Mouse (Mus musculus): ENCODE measurements at regions not wholly inside any gene's neighbourhood (a gene's known extent, or its start where the extent isn't known, plus 50 kb on each side); places are given as distances from the start of the nearest gene placed in this dataset.
"Not testable (repeated sequence)": the region's sequence is repeated elsewhere in the genome, so short reads cannot be mapped to it uniquely, and the experiment has no call there.

DNA sequence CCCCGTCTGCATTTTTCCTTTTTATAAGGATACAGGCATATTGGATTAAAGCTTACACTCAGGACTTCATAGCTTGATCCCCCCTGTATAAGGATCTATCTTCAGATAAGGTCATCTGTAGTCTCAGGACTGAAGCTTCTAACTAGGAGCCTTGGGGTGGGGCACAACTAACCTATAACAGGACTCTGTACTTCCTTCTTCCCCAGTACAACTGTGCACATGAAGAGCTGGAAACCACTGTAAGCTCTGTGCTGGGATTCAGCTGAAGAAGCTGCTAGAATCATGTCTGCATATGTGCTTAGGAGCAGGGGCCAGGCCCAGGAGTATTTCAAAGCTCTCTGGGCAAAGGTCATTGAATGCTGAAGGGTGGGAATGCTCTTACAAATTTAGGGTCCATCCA is 137.9 kb downstream of the Tcp10c start:
- DNase-seq, result not testable (repeated sequence)

DNA sequence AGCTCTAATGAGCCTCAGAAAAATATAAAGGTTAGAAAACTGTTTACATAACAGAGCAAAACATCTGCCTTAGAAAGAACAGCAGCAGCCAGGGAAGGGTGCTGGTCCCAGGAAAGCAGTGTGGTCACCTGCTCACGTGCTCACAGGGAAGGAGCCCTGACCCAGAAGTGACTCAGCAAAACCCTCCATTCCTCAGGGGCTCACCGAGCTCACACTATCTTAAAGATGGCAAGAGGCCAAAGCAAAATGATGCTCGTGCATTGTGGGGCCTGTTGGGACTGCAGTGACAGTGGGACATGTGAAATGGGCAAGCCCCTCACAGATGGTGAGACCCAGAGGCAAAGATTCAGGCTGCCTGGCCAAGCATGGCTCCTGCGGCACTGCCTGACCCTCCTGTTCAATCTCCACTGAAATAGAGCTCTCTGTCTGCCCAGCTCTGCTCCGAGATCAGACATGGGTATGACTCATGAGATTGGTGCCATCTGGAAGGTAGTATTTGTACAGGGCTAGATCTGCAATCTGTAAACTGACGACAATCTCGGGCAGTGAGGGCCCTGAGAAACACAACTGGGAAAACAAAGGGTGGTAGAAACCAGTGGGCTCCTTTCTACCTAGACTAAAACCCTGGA is 138.4 kb downstream of the Tcp10c start:
- not testable (repeated sequence) for DNase-seq

DNA sequence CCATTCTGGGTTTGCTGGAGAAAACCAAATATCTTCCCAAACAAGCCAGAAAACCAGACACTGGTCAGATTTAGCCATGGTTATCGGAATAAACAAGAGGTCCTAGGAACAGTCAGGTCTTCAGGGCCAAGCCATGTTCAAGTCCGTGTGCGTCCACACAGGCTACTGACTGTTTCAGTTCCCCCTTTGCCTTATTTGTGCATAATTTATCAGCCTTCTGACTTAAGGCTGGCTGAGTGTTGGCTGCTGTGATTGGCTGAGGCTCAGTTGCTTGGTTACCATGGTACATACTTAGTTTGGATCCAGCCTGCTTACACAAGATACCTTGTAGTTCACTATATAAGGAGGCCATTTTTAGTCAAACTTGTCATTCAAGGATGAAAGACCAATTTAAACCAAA is 139.5 kb downstream of the Tcp10c start:
- not testable (repeated sequence) for DNase-seq

DNA sequence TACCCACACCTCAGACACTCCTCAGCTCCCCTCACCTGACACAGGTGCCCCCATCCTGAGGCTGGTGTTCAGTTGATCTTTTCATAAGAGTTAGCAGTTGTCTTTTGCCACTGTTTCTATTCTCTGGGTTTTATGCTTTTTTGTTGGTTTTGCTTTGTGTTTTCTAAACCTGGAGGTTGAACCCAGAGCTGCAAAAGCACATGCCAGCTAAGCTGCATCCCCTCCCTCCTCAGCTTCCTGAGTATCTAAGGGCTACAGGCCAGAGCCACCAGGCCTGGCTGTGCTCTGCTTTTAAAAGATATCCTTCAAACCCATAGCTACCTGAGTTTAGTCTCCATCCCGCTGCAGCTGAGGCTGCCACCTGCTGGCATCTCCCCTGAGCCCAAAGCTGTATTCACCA is 140.1 kb downstream of the Tcp10c start:
- DNase-seq, result not testable (repeated sequence)

DNA sequence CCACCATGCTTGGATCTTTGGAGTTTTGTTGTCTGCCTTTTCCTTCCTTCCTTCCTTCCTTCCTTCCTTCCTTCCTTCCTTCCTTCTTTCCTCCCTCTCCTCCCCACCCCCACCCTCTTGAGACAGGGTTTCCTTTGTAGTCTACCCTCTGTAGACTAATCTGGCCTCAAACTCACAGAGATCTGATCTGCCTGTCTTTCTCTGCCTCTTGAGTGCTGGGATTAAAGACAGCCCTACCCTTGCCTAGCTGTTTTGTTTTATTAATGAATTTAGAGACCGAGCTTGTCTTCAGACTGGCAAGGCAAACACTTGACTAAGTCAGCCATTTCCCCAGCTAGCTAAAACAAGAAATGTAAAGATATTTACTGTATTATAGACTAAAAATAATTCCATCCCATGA is 150.0 kb downstream of the Tcp10c start:
- DNase-seq, result not testable (repeated sequence)

DNA sequence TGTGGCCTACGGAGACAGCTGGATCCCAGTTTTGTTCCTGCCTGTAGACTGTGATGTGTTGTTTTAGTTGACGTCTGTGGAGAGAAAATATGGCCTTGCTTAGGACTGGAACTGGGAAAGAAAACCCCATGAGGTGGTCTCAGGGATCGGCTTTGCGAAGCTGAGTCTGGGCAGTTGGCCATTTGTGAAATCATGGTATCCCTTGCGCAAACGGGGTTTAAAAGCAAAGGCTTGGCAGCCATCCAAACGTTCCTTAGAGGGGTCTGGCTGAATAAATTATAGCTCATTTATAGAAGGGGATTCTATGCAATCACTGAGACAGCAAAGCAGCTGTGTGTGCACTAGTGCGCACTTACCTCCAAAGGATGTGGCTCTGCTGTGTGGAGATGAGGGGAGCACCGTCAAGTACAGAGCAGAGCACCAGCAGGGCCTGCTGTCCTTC is 150.5 kb downstream of the Tcp10c start:
- DNase-seq, result peak; percentile 43

DNA sequence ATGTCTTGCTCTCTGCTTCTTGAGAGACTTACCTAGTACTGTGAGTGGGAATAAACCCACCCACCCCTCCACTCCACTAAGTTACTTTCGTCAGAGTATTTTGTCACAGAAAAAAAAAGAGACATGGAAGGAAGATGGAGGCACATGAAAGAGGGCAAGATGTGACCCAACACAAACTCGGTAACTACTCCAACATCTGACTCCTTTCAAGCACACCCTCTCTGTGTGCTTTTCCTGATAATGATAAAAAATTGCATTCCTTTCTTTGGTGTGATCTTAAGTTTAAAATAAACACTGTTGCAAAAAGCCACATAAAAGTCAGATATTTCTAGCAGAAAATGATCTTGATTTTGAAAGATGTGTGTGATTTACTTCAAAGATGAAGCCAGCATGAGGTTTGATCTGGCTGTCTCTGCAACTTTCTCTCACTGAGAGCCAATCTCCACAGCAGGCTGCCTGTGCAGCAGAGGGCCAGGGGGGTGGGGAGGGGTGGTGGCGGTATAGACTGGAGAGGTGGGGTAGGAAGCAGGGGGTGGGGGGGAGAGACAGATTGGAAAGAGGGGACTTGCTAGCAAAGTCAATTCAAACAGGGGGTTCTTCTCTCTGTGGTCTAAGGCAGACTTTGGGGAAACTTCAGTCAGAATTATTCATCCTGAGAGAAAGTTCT is 153.2 kb downstream of the Tcp10c start:
- DNase-seq, result not testable (repeated sequence)

DNA sequence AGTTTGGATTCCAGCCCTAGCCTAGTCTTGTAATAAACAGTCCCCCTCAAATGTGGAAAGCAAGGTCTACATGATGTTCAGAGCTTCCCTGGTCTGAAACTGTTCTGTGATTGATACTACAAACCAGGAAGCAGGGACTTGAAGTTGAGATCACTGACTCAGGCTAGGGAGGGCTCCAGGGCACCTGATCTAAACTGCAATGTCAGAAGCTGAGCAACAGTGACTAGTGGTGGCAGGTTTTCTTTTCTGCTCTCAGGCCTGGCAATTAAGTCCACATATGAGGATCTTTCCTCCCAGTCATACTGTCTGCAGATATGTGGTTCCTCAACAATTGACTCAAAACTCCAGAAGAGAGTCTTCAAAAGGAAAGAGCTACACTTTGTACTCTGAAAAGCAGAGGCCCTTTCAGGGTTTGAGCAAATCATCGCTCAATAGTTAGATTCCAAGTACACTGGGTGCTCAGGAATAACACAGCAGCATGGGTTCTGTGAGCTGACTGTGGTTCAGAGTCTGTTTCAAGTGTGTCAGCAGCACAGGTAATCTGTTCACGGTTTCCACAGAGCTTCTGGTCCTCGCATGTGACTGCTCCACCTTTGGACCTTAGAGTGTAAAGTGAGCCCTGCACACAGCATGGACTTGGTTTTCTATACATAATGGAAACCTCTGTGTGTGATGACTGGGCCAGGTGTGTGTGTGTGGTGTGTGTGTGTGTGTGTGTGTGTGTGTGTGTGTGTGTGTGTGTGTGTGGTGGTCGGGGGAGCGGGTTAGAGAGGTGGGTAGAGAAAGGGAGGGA is 165.2 kb downstream of the Tcp10c start:
- DNase-seq, result not testable (repeated sequence)

DNA sequence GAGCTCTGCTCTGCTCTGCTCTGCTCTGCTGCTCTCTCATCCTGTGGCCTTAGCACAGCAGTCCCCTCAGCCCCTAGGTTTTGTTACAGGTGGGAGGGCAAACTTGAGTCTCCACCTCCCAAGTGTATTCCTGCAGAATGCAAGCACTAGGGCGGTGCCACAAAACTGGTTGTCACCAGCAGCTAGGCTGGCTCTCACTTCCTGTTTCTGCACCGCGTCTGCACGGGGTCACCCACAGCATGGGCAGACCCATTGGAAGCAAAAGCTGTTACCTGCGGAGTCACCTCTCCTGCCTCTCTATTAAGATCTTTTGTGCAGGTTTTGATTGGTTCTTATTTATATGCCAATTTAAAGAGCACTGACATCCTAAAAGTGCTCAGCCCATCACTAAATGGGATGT is 178.2 kb downstream of the Tcp10c start:
- DNase-seq, result not testable (repeated sequence)

DNA sequence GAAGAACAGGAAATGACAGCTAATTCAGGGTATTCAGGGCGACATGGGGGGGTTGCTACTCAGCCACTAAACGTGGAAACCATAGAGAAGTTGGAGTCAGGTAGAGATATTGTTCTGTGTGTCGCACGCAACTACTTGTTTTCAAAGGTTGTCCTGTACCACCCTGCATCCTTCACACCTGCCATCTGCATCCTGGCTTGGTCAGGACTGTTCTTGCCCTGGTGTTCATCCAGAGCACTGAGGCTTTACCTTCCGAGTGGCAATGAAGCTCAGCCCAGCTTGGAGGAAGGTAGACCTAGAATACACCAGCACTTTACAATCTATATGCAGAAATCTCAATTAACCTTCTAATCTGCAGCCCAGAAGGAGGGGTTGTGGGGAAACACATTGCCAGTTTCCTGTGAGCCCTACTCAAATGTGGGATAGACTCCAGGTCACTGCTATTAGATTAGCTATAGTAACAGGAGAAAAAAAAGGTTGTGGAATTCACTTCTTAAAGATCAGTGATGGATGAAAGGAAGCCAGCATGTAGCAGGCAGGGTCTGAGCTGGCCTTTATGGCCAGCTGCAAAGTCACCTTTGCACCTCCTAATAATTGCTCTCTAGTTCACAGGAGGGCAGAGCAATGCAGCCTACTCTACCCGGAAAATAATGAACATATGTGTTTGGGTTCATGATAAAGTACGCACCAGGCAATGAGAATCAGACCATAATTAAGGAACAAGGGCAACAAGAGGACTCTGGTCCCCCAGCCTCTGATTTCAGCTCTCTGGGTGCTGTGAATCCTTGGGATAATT is 186.3 kb downstream of the Tcp10c start:
- DNase-seq, result no peak

DNA sequence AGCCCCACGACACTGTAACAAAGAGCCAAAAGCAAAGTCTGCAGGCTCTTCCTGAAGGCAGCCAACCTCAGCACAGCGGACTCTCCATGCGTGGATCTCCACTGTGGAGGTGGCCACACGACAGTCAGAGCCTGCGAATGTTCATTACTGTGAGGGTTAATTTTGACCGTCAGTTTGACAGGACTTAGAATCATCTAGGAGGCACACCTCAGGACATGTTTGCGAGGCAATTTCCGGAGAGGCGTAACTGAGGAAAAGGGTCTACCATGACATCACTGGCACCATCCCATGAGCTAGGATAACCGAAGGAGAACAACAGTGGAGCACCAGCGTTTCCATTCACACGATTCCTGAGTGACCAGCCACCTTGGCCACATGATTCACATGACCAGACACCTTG is 186.9 kb downstream of the Tcp10c start:
- DNase-seq, result no peak

DNA sequence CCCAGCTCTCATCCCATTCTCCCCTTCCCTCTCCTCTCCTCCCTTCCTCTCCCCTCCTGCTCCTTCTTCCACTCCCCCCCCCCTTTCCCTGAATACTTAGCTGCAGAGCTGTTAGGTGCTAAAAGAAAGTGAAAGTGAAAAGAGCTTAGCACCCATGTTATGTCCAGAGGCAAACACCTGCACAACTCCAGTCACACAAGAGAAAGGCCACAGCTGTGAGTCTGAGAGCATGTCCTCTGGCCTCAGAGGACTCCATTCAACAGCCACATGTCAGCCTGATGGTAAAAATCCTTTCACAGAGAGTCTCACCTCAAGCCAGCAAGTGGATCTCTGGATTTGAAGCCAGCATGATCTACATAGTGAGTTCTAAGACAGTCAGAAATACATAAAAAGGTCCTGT is 187.9 kb downstream of the Tcp10c start:
- no peak for DNase-seq

DNA sequence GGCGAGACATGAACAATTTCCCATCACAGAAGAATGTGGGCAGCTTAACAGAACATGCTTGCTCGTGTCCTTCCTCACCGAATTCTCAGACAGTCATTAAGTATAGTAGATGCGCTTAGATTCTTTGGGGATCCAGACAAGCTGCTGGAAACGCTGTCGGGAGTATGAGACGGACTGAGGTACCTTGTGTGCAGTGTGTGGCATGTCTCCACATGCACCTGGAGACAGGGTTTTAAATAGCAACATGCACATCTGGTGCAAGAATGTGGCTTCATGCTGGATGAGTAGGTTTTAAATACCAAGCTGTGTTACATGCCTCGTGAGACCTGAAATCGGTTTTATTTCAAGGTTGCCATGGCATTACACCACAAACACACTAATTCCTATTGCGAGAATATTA is 188.5 kb downstream of the Tcp10c start:
- no peak for DNase-seq

DNA sequence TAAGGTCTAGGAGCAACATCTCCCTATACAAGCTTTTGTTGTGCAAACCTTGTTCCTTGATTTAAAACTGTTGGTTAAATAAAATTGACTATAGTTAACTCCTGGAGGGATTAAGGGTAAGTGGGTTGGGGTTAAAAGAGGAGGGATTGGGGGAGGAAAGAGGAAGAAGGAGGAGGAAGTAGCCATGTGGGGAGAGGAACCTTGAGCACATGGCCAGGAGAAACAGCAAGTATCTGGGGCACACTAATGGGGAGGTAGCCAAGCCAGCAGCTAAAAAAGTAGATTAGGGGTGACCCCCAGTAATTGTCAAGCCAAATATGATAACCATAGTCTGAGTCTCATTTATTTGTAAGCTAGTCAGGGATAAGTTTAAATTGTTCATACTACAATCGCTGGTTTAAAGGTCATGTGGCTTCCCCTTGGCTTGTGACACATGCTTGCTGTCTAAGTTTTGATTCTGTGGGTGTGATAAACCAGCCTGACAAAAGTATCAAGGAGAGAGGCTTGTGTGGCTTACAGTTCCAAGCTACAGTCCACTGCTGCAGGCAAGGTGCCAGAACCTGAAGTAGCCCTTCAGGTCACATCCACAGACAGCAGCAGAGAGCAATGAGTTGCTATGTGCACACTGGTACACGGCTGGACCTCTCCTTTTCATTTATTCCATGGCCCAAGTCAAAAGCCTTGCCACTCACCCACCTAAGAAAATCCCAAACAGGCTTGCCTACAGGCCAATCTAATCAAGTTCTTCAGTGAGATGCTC is 189.8 kb downstream of the Tcp10c start:
- DNase-seq, result no peak

DNA sequence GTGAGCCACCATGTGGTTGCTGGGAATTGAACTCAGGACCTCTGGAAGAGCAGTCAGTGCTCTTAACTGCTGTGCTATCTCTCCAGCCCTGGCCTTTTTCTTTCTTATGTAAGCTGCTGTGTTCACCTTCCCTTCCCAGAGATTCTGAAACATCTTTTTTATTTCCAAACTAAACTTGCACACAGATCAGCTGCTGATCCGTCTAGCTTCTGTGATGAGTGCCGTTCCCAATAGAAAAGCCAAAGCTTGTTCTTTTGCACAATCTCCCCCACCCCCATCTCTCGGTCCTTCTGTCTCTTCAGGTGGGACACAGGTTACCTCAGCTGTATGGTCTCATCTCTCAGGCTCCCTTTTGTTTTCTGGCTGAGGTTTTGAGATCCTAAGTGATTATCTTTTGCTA is 191.9 kb downstream of the Tcp10c start:
- no peak for DNase-seq

DNA sequence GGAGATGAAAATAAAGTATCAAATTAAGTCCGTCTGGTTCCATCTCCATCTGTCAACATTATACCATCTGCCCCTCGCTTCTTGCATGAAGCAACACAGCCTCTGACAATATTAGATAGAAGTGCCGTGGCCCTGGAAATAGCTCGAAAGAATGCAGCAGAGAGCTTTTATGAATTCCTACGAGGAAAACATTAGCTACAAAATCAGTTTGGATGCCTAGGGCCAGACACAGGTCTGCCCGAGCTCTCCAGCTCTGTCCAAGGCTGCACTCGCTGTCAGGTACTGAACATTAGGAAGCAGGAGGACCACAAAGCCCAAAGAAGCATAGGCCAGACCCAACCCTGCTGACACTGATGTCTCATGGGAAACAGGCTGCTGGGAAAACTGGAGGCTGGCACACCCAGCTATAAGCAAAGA is 192.3 kb downstream of the Tcp10c start:
- no peak for DNase-seq

DNA sequence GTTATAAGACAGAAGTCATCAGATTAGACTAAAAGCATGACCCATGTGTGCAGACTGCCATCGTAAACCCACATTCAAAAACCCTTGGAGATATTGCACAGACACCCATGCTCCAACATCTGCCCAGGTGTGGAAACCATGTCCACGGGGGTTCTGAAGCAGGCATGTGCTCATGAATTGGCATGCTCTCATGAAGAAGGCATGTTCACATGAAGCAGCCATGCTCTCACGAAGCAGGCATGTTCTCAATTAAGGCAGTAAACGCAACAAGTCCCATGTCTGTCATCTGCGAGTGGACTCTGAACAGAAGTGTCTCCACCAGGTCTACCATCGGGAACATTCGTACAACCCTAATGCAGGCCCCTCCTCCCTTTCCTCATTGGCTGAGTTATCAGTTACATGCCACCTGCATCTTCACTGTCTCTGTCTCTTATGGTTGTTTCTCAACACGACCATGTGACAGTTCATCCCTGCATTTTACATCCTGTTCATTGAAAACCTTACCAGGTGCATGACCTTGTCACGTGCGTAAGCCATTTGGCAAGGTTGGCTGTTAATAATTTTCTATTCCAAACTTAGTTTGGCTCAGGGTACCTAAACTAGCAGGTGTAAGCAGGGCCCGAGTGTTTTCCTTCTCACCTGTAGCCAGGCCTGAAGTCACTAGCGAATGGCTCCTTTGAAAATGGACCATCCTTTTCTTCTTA is 193.4 kb downstream of the Tcp10c start:
- DNase-seq, result no peak

DNA sequence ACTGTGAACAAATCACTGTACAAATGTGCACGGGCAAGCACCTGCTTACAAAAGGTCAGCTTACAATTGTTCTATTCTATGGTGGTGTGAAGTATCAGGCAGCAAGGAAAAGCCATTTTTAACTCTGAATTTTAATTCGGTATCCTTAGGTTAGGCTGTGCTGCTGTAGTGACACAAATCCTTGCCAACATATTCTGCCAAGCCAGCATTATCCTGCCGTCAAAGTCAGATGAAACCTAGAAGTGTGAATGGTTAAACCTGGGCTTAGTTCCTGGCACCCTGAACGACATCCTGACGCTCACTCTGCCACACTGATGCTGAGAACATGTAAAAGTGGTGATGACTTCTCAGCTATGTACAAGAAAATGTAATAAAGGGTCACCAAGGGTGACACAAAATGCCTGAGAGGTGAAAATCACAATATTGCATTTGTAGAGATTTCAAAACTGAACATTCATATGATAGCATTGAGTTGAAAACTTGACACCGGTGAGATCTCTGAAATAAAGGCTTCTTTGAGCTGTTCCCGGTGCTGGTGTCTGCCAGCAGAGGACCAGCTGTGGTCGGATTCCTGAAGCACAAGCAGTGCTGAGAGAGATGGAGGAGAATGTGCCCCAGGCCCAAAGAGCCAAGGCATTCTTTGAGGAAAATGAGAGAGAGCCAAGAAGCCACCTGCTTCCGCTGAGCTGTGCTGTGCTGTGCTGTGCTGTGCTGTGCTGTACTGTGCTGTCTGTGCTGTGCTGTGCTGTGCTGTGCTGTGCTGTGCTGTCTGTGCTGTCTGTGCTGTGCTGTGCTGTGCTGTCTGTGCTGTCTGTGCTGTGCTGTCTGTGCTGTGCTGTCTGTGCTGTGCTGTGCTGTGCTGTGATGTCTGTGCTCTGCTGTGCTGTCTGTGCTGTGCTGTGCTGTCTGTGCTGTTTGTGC is 195.9 kb downstream of the Tcp10c start:
- no peak for DNase-seq

DNA sequence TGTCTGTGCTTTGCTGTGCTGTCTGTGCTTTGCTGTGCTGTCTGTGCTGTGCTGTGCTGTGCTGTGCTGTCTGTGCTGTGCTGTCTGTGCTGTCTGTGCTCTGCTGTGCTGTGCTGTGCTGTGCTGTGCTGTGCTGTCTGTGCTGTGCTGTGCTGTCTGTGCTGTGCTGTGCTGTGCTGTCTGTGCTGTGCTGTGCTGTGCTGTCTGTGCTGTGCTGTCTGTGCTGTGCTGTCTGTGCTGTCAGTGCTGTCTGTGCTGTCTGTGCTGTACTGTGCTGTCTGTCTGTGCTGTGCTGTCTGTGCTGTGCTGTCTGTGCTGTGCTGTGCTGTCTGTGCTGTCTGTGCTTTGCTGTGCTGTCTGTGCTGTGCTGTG is 196.5 kb downstream of the Tcp10c start:
- not testable (repeated sequence) for DNase-seq

DNA sequence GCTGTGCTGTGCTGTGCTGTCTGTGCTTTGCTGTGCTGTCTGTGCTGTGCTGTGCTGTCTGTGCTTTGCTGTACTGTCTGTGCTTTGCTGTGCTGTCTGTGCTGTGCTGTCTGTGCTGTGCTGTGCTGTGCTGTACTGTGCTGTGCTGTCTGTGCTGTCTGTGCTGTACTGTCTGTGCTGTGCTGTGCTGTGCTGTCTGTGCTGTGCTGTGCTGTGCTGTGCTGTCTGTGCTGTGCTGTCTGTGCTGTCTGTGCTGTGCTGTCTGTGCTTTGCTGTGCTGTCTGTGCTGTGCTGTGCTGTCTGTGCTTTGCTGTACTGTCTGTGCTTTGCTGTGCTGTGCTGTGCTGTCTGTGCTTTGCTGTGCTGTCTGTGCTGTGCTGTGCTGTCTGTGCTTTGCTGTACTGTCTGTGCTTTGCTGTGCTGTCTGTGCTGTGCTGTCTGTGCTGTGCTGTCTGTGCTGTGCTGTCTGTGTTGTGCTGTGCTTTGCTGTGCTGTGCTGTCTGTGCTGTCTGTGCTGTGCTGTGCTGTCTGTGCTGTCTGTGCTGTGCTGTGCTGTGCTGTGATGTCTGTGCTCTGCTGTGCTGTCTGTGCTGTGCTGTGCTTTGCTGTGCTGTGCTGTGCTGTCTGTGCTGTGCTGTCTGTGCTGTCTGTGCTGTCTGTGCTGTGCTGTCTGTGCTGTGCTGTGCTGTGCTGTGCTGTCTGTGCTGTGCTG is 197.5 kb downstream of the Tcp10c start:
- DNase-seq, result not testable (repeated sequence)
